Mouse (Mus musculus) urinary bladder, adult 18-20 months (tissue): ENCODE data around the gene Rdh19.

Experiments
- DNase-seq, 2 experiments: peaks; one replicate each; pipeline ENCODE4 v3.0.0; 2022; ENCODE audit warnings: low spot score in 2 of 2, mixed read lengths in 2 of 2

Rdh19 gene

DNA sequence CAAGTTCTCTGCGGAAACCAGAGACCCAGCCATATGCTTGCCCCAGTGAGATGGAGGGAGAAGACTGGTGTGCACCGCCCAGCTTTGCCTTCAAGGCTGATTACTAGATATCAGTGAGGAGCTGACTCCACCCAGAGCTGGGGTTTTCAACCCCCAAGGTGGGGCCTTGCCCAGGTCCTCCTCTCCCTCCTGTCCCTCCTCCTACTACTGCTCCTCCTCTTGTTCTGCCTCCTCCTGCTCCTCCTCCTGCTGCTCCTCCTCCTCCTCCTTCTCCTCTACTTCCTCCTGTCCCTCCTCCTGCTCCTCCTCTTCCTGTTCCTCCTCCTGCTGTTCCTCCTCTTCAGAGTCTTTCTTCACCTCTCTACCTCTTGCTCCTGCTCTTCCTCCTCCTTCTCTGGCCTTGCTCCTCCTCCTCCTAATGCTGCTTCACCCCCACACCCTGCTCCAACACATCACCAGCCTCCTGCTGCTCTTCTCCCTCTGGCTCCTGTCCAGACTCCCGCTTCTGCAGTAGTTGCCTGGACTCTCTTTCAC is 29.5 kb downstream of the Rdh19 start:
- peak in 1 of 2 experiments; percentile 18 for DNase-seq

DNA sequence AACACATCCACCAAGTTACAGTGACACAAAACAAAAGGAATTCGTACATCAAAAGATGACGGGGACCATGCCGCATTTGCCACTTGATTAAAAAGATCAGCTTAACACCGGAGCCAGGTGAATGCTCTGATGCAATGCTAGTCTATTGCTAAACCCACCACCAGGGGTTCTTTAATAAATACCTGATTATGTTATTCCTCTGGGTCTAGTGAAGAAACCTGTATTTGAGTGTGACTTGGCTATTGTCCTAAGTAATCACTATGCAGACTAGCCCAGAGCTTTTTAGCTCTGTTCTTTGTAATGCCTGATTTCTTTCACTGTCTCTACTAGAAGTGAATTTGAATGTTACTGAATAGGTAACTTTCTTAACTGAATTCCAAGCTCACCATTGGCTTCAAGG is 31.3 kb downstream of the Rdh19 start:
- DNase-seq, result no peak

DNA sequence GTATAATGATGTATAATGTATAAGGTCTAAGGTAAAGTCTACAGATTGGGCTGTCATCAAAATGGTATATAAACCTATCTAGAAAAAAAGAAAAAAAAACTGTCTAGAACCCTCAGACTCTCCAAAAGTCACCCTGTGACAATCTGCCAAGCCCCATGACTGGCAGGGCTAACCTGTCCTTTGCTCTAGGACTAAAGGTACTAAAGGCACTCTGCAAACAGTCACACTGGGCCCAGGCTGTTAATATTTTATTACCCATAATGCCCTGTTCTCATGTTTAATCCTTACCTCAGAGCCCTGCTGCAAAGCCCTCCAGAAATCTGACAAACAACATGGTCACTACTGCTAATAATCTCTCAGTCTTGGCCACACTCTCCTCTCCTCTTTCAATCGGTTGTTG is 36.8 kb downstream of the Rdh19 start:
- no peak for DNase-seq

DNA sequence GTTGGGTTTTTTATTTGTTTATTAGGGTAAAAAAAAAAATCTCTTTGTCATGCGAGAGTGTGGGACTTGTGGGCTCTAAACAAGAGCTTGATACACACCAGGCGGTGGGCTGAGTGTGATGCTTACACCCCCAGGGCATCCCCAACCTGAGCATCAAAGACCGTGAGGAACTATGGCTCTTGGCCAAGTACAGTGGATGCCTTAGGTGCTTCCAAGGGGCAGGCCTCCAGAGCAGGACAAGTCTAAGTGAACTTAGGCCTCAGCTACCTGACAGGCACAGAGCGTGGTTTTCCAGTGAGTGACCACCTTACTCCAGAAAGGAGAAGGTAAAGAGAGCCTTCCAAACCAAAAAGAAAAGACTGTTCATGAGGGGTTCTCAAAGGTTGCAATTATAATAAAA is 37.2 kb downstream of the Rdh19 start:
- no peak for DNase-seq

DNA sequence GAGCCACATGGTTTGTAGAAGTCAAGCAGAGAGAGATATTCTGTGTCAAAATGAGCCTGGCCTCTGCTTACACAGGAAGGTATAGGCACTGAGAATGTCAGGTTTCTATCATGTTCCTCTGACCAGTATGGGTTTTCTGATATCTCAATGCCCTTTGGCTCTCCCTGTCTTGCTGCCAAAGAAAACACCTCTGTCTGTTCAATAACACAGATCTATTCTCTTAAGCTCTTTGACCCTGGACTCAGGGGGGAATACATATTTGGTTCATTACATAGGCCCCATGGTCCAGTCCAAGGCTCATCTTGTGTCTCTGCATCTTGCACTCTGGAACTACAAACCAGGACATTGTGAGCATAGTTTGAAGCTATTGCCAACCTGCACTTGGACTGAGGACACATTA is 38.9 kb downstream of the Rdh19 start, which contains the start of gene Rdh7:
TSS of gene Rdh7 (minus strand) at position 213 of the 400 bp plus-strand sequence.
- no peak for DNase-seq

DNA sequence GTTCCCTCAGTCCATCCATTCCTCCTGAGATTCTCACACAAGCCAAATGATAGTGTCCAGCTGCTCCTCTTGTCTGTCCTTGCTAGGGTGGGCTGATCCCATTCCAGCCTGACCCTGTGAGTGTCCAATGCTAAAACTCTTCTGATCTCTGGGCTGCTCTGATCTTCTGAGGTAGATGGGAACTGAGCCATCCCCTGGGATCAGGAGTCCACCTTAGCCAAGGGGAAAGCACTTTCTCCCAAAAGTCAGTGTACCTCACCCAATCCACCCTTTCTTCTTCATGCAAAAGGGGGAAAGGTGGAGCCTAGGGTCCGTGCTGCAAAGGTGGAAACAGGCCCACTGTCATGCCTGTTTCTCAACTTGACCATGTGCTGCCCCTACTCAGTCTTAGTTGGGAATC is 41.8 kb downstream of the Rdh19 start:
- no peak for DNase-seq

DNA sequence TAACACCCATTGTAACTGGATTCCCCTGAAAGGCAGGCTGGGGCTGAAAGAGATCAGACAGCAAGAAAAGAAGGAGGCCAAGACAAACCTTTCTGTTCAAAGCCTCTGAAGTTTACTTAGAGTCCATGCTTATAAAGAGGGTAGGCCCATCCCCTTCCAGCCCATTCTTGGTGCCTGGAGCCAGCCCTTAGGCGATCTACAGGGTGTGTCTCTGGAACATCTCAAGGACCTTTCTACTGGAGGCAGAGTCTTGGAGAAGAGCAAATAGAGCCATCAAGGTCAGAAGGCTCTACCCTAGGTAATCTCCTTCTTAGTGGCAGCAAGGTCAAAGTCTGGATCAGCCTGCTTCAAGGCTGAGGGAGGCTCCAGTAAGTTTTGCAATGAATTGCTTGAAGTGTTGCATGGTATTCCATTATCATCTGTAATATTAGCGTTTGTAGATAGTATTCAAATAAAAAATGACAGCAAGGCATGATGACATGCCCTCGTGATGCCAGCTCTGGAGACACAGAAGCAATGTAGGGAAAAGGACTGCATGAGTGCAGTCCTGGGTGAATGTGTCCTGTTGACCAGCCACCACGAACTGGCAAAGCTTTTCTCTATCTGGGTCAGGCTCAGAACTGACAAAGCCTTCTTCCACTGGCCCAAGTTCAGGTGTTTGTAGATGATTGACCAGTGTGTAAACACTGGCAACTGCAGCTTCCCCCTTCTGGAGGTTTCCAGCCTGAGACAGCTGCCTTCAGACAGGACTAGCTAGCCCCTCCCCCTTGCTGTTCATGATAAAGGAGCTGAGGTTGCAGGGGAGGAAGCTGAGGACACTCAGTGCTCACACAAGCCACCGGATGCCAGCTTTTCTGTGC is 43.7 kb downstream of the Rdh19 start:
- DNase-seq, result peak in 1 of 2 experiments; percentile 25

DNA sequence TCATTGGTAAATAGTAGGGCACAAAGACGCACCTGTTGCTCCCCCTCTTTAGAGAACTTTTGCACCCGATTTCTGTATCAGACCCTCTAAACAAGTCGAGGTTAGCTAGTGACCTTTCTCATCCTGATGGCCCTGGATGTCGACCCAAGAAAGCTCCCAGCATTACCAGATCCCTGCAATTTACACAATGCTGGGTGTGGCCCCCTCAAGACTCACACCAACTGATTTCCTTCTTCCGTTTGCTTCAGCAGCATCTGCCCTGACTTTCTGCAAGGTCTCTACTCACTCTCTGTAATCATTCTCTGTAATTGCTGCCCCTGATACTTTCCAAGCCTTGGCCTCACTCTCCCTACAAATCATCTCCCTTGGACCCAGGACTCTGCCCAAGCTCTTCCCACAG is 47.0 kb downstream of the Rdh19 start:
- DNase-seq, result no peak

DNA sequence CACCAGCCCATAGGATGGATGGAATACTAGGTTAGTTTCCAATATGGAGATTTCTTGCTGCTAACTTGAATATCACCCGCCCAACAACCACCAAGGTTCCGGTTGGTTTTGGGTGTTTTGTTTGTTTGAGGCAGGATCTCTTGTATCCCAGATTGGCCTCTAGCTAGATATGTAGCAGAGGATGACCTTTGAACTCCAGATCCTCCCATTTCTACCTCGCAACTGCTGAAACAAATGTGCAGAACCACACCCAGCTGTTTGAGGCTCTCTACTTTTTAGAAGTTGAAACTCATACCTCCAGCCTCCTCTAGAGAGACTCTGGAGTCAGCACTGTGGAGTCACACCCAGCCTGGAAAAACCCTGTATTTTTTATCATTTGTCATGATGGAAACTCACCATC is 47.8 kb downstream of the Rdh19 start:
- no peak for DNase-seq

DNA sequence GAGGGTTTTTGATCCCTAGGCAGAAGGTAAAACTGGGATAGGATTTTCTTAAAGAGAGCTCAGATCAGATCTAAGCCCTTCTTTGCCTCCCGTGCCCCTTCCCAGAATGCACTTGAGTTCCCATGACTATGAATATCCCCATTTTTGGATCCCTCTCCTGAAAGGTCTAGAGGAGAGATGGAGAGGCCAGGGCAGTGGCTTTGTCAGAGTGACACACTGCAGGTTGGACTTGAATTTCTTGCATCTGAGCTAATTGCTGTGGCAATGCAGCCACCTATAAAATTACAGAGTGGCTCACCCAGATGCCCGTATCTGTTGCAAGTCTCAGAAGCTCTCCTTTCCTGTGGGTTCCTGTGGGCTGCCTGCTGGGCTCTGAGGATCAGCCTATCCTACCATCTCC is 48.5 kb downstream of the Rdh19 start, which contains the start of gene Sdr9c7:
TSS of gene Sdr9c7 (plus strand) at position 301 of the 400 bp plus-strand sequence.
- no peak for DNase-seq

DNA sequence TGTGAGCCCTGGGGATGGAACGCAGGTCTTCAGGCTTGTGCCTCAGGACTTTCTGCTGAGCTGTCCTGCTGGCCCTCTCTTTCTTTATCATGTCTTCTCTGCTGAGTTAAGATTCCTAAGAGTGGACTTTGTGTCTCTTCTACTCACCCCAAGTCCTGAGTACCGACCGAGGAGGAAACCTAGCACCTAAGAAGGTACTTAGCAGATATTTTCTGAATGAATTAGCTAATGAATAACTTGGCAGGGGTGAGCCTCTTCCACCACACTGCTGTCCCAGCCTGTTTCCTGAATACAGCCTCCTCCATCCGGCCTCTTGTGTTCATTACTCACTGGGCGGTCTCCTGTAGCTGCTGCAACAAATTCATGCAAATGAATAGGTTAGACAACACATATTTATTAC is 50.1 kb downstream of the Rdh19 start:
- DNase-seq, result no peak

DNA sequence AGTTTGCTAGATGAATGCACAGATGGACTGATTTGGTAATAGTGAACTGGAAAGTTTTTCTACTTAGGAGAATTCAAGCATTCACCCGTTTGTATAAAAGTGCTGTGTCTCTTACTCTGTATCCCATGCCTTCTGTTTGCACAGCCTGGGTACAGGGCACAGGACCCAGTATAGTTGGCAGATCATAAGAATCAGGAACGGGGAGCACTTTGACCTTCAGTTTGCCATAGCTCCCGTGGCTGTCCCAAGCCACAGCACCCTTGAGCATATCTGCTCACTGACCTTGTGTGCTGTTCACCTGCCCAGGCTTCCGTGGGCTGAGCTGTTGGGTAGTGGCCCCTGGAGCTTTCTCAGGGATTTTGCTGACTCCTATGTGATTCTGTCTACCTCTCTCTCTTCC is 52.0 kb downstream of the Rdh19 start:
- DNase-seq, result no peak

DNA sequence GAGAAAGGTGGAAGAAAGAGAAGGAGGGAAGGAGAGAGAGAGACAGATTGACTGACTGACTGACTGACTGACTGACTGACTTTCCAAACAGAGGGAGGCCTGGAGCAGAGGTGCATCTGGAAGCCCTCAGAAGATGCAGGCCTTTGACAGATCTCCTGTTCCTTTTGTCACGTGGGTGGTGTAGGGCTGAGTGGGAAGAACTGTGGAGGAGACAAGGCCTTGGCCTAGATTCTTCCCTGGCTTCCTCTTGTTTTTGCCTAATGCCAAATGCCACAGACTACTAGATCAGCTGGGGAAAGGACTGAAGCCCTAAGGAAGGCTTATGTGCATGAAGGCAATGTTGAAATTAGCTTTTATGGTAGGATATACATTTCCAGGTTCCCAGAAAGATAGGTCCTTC is 53.4 kb downstream of the Rdh19 start:
- DNase-seq, result no peak

DNA sequence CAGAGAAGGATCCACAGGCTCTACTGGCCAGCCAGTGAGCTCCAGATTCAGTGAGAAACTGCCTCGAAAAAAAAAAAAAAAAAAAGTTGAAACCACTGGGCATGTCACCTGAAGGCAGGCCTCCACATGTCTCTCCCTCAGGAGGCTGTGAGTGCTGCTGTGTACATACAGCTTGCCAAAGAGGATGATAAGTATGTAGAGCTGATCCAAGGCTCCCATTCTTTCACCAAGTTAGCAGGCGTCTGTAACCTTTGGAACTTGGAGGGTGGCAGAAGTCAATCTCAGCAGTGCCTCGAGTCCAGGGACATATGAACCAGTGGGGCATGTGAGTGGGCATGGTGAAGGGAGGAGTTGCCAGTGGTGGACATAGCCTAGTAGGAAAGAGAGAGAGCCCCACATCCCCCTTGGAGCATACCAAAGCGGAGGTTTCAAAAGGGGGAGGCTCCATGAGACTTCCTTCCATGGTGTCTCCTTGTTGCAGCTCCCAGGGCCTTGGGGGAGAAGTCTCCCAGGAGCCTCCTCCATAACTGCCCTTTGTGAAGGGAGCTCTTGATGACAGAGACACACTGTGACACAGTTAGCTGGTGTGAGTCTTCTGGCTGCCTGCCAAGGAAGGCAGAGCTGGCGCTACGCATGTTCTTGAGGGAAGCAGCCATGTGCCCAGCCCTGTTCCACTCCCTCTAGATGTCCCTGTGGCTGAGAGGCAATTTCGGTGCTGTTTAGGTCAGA is 55.2 kb downstream of the Rdh19 start:
- peak; percentile 47 to 57 for DNase-seq

DNA sequence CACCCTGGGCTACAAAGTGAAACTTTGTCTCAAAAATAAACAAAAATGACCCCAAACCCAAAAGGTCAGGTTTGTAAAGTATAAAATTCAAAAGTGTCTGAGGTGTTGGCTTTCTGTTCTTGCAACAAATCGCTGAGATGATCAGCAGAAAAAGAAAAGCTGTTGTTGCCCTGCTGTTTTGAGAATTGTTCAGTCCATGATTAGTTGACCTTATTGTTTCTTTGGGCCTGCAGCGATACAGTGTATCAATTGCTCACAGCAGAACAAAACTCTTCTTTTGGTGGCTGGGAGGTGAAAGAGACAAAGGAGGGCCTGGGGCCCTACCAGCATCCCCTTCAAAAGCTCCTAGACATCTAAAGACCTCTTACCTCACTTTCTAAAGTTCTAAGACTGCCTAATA is 56.4 kb downstream of the Rdh19 start:
- DNase-seq, result no peak

DNA sequence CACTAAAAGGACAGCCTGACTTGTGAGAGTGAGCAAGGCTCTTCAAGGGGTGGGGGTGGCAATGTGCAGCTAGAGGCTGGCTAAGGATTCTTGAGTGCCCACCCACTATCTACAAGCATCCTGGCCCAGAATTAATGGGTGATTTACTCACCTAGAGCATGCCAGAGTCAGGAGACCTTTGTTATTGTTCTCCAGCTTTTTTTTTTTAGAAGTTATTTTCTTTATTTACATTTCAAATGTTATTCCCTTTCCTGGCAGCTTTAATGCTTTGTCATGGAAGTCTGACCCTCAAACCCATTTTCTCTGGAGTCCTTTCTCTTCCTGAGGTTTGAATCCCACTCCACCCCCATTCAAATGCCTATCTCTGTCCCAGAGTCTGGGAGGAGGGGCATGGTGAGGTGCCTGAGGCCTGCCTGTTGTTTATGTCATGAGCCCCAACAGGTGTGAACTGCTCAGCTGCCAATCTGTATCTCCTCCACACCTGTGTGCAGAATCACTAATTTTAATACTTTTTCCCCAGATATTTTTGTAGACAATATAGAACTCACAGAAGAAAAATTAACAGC is 57.7 kb downstream of the Rdh19 start:
- no peak for DNase-seq
